Mouse (Mus musculus): ENCODE measurements around the gene Tvp23a.
A peak's percentile ranks its signal among the peaks of the same experiment; 100 is the strongest.

Gene Tvp23a

DNA sequence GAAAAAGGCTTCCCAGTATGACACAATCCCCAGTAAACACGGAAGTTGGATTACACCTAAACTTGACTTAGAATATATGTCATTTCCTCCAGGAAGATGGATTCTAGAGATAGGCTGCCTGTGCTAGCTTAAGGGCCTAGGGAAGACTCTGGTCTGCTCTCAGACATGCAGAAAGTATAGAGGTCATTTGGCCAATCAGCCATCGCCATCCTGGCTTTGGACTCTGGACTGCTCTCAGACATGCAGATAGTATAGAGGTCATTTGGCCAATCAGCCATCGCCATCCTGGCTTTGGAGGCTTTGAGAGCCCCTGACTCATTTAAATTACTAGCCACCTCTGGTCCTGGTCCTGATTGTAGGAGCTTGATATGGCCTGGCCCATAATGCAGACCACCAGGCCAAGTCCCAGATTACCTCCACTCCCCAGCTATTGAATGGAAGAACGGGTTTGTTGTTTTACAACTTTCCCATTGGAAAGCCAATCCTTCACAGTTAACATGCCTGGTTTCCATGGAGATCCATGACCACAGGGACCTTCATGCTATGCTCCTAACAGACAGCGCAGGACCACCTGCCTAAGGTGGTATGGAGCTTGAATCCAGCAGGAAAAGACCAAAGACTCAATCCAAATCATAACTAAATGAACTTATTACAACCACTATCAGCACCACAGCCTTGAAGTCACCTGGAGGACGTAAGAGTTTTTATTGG is 6.9 kb upstream of the Tvp23a start:
- no peak for DNase-seq (ENCODE audit: low spot score in 2 of 2)

DNA sequence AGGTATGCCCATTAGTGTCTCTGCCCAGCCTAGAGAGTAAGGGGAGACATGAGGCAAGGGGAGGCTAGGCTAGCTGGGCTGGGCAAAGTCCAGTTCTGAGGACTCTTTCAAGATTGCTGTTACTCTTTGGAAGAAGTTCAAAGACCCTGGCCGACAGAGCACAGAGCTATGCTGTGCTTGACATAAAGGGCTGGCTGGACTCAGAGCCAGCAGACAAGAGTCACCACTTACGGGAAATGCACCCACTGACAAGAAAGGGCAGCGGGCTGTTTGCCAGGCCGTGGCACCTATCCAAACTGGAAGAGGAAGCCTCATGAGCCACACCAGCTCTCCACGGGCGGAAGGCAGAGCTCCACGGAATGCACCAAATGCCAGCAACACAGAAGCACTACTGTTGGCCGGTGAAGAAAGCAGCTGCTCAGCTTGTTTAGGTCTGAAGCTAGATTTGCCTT is 5.3 kb upstream of the Tvp23a start:
- peak; percentile 13 to 16 for DNase-seq (ENCODE audit: low spot score in 2 of 2)

DNA sequence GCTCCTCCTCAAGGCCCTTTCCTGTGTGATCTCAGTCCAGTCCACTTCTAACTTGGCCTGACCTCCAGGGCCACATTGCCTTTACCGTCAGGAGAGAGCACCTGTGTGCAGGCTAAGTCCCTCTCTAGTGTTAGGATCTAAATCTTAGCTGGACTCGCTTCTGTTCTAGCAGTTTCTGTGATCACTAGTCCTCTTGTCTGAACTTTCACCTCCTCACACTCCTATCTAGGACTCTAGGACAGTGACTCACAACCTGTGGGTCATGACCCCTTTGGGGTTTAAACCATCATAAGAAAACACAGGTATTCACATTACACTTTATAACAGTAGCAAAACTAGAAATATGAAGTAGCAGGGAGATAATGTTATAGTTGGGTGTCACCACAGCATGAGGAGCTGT is 4.7 kb upstream of the Tvp23a start:
- DNase-seq (ENCODE audit: low spot score in 2 of 2): no peak

DNA sequence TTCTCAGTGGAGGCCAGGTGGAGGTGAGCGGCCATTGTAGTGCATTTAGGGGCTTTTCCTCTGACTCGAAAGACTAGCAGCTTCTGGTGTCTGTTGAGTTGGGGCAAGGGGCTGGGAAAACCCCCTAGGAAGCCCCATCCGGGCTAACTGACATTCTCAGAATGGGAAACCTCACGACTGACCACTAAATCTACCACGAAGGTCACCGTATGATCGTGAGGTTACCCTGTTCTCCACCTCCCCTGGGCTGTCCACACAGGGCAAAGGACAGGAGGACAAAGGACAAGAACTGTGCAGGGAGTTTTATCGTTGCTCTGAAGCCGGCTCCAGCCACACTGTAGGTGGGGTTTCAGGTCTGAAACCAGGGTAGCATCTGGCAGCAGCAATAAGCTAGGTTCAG is 1.8 kb upstream of the Tvp23a start:
- no peak for DNase-seq (ENCODE audit: low spot score in 2 of 2)

DNA sequence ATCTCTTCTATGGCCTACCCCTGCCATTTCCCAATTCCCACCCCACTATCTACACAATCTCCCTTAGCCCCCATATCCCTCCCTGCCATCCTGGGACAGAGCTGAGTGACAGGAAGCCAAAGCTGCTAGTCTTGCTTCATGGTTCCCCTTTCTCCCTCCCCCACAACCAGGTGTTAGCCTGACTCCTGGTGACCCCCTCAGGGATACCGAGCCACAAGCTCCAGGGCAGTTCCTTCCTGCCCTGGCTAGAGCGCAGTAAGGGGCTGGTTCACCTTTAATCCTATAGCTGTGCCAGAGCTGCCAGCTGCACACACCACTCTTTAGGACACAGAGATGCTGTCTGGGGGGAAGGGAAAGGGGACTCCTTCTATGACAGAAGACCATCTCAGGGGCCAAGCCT is 619 bp upstream of the Tvp23a start:
- no peak for DNase-seq (ENCODE audit: low spot score in 2 of 2)

DNA sequence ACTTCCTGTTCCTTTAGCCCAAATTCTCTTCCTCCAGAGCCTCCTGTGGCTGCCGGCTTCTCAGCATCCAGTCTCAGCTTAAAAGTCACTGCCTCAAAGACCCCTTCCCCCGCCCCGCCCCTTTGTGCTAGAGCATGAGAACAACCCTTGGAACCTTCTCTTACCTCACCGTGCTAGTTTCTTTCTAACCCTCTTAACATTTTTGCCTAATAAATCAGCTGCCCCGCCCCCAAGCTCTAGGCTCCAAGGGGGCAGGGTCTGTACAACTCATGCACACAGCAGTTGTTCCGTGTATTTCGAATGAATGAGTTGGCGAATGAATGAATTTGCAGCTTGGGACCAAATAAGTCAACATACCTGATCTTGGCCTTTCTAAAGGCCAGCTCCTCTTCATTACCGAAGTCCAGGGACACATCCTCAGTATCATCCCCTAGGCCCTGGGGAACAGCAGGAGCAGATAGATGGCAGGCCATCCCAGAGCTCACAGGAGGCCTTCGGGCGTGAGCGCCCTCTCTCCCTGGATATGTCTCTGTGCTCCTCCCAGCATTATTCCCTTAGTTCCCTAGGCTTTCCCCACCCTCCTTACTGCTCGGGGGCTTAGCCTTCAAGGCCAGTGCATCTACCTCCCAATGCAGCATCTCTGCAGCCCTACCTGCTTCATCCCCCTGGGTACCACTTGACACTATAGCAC is 444 bp downstream of the Tvp23a start:
- DNase-seq (ENCODE audit: low spot score in 2 of 2): no peak

DNA sequence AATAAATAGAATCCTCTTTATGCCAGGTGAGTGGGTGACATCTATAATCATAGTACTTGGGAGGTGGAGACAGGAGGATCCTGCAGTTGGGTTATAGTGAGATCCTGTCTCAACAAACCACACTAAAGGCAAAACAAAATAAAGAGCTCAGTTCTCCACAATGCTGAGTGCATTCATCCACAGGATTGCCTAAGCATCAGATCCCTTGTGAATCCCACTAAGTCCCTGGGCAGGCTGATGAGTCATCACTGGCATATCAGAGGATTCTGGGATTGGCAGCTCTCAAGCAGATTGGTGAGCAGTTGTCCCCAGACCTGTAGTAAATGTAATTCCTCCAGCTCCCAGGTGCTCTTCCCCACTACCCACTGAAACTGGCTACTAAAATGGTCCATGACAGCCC is 3.4 kb downstream of the Tvp23a start:
- no peak for DNase-seq (ENCODE audit: low spot score in 2 of 2)

DNA sequence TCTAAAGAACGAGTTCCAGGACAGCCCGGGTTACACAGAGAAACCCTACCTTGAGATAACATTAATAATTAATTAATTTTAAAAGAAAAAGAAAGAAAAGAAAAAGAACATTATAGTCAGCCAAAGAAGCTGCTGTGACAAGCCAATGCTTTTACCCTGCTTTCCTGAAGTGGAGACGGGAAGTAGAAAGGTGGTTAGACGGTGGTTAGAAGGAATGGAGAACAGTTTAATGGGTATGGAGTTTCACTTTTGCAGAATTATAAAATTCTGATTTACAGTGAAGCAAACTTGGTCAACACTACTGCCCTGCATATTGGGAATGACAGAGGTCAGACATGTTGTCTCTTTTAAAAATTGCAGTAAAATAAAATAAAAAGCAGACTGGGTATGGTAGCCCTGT is 5.4 kb downstream of the Tvp23a start:
- no peak for DNase-seq (ENCODE audit: low spot score in 2 of 2)

DNA sequence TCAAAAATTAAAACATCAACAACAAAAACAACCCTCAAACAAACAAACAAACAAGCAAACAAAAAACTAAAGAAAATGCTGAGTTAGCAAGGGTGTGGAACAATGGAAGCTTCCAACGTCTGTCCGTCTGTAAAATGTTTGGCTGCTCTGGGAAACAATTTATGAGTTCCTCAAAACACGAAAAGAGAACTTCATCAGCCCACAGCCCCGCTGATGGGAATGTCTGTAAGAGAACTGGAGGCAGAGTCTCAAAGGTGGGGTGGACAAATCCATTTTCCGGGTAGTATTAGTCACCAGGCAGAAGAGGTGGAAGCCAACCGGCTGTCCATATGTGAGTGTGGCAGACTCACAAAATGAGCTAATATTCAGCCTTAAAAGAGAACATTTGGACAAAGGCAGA is 5.8 kb downstream of the Tvp23a start:
- no peak for DNase-seq (ENCODE audit: low spot score in 2 of 2)

DNA sequence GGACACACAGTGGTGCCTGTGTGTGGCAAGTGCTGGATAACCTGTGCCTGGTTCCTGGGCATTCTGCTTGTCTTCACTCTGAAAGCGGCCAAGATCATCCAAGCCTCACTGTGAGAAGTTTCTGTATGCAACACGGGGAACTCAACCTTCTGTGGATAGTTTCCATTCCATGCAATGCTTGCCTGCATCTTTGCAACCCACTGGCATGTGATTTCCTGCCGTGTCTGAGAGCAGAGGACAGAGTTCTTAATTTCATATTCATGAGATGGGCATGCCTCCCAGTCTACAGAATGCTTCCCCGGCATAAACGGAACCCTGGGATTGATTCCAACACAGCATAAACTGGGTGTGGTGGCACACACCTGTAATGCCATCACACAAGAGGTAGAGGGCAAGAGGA is 9.1 kb downstream of the Tvp23a start:
- DNase-seq (ENCODE audit: low spot score in 2 of 2): no peak

DNA sequence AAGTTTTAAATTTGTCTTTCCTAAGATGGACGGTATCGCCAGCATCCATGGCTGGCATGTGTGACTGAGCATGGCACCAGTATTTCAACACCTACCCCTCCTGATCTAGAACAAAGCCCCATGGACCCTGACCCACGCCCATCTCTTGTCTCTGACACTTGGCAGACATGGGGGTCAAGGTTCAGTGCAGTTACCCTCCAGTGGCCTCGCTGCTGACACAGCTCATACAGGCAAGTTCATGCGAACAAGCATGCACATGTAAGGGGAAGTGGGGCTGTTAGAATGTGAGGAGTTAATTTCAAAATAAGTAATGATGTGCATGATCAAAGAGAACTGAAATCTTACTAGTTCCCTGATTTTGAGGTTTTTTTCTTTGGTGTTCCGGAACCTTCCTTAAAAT is 11.0 kb downstream of the Tvp23a start:
- no peak for DNase-seq (ENCODE audit: low spot score in 2 of 2)

DNA sequence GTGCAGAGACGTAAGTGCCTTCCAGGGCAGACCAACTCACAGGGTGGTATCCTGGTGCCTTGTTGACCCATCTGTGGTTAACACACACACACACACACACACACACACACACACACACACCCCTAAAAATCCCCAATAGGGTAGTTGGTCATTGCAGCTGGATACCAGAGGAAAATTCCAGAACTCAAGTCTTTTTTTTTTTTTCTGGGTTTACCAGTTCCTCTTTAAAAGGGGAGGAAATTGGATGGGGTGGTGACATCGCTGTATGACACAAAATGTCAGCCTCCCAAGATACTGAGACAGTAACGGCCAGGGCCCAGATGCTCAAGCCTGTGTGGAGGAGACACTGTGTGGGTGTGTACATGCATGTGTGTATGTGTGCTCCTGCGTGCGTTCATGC is 13.8 kb downstream of the Tvp23a start:
- DNase-seq (ENCODE audit: low spot score in 2 of 2): no peak

DNA sequence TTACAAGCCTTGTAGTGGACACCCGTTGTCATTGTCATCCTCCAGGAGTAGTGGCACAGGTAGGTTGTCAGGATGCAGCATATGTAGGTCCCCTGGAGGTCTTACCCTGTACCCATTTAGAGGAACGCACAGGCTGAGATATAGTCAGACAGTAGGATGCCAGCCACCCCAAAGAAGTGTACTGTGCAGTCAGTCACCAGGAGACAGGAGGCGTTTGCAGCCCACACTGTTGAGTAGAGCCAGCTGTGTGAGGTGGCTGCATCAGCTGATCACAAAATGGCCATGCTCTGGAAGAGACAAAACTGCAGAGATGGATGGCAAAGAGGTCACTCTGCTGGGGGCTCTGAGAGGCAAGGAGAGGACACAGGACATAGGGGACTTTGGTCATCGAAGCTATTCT is 14.8 kb downstream of the Tvp23a start:
- no peak for DNase-seq (ENCODE audit: low spot score in 2 of 2)

DNA sequence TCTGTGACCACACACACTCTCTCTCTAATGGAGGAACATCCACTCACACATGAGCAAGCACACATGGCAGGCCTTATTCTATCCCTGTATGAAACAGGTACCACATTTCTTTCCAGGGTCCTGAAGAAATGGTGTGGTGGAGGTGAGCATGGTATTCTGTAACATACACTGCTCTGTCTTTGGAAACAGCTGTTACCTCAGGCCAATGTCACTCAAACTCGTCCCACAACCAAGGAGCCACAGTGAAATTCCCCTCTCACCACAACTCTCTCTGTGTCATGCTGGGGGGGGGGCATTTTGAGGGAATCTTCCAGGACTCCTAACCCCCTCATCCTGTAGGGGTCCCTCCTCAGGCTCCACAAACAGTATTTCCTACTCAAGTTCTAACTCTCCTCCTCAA is 15.3 kb downstream of the Tvp23a start:
- DNase-seq (ENCODE audit: low spot score in 2 of 2): no peak

DNA sequence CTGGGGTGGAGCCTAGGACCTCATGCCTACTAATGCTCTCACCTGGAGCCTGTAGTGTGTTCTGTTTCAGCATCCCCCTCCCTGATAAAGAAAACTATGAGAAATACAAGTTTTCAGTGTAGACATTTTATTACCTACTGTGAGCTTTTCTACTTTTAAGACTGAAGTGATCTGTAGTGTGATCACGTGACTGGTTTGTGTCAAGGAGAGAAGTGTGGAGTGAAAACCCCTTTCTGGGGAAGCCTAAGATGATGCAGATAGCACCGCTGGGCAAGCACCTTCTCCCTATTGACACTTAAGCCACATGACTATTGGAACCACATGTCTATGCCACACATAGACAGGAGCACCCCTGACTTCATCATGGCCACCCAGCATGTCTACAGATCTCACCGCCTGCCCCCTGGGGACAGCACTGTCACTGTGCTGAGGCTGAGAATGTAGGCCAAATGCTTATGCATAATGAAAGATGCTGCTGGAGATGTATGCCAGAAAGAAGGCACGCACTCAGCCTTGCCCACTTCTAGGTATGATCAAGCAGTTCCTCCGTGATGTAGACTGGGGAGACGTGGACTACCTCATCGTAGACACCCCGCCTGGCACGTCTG is 26.6 kb downstream of the Tvp23a start:
- DNase-seq (ENCODE audit: low spot score in 2 of 2): no peak

DNA sequence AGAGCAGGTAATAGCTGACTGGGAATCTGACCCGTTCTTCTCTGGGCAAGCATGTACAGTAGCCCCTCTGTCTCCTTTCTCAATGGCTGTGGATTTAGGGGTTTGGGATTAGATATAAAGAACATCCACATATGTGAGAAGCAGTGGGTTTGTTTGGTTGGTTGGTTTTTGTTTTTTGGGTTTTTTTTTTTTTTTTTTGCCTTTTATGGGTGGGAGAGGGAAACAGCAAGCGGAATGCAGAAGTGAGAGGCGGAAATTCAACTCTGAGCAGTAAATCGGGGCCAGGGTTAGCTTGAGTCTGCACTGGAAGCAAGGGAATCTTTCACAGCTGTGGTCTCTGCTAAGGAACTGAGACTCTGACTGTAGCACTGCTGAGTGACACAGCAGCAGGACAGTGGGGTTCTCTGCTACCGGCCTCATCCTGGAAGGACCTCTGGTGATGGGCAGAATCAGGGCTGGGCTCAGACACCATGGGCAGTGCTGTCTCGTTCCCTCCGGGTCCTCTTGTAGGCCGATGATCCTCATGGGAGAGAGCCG is 29.4 kb downstream of the Tvp23a start:
- DNase-seq (ENCODE audit: low spot score in 2 of 2): no peak

DNA sequence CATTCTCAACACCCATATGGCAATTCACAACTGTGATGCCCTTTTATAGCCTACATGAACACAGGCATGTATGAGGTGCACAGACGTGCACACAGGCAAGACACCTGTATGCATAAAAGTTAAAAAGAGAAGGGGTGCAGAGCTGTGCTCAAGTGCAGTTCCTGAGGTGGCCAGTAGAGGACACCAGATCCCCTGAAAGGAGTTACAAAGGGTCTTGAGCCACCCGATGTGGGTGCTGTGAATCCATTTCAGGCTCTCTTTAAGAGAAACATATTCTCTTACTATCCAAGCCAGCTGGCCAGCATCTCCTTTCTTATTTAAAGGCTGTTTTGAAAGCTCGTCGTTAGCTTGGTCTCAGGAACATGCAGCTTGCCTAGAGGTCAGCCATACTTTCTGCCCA is 30.3 kb downstream of the Tvp23a start:
- peak in 1 of 2 experiments; percentile 20 for DNase-seq (ENCODE audit: low spot score in 2 of 2)

DNA sequence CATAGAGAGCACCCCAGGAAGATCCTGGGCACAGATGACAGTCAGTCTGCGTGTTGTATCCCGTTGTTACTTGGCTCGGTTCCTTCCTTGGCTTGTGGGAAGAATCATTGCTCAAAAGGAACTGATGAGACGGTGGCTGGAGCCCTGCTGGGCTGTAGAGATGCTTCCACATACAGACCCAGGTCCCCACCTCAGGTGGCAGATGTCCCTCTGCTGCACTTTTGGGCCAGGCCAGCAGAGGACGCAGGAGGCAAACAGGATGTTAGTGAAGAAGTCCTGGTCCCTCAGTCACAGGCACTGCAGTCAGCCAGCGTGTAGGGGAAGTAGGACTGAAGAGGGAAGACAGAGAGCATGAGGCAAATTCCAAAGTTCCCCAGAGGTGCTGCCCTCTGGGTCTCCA is 31.2 kb downstream of the Tvp23a start:
- DNase-seq (ENCODE audit: low spot score in 2 of 2): peak; percentile 35 to 60

DNA sequence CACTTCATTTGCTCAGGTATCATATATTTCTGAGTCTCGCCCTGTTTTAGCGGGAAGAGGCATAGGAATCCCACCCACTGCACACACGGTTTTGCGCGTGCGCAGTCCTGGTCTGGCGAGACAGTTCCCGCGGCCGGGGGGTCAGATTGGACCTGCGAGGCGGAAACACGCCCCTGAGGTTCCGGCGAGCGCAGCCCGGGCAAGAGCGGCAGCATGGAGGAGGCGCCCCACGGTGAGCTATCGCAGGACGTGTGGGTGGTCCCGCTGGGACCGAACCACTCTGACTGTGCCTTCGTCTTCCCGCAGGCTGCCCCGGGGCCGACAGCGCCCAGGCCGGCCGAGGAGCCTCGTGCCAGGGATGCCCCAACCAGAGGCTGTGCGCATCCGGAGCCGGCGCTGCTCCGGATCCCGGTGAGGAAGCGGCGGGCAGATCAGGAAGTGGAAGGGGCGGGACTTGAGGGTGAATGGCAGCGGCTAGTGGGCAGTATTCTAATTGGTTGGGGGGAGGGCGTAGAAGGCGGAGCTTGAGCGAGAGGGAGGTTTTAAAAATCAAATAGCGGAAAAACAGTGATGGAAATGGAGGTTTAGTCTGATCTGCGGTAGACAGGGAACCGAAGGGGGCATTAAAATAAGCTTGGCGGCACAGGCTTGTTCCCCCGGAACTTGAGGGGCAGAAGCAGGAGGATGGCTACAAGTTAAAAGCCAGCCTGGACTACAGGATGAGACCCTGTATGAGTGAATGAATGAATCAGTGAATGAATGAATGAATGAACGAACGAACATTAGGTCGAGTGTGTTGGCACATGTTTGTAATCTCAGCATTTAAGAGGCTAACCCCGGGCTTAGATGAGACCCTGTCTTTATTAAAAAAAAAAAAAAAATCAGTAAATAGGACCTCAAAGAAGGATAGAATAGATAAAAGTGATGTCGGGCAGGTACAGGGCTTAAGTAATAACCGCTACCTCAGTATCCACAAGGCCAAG is 35.1 kb downstream of the Tvp23a start, which contains the start of gene Nubp1:
TSS of gene Nubp1 (plus strand) at position 185 of the 983 bp plus-strand sequence.
- peak; percentile 78 to 84 for DNase-seq (ENCODE audit: low spot score in 2 of 2)

DNA sequence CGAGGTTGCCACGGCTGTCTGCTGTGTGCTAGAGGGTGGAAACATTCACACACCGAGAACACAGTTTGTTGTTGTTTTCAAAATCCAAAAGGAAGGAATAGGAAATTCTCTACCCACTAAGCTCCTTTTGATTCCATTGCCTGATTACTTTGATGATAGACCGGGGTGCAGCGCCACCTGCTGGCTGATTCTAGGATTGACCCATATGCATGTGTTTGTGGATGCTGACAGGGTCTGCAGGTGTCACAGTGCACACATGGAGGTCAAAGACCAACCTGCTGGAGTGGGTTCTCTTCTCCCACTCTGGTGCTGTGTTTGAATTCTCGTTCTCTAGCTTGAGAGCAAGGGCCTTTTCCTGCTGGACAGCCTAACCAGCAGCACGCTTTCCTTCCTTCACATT is 48.0 kb downstream of the Tvp23a start:
- DNase-seq (ENCODE audit: low spot score in 2 of 2): peak; percentile 59 to 74

DNA sequence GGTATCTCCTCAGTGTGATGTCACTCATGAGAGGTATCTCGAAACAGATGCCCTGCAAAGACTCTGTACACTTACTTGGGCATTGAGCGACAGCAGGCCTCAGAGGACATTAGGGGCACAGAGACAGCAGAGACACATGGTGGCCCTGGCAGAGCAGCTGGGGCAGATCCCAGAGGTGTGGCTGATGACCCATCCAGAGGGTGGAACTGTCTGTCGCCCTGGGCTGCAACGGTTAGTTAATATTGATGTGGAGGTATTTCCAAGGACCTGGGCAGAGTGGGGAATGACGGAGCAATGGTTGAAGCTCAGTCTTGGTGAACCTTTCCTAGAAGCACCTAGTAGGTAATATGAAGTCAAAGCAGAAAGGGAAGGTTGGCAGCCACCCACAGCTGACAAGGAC is 48.4 kb downstream of the Tvp23a start:
- DNase-seq (ENCODE audit: low spot score in 2 of 2): no peak
